Mouse (Mus musculus) spleen, embryonic (tissue): Measurements from ENCODE around the gene Tekt4.

Experiments used
- CTCF ChIA-PET: fragments of 350-600 bp; sonication (Branson Sonifier 250); formaldehyde crosslinking; loops from one replicate; lab custom pipeline; 2022; lab: Charles Lee

The Tekt4 gene

DNA sequence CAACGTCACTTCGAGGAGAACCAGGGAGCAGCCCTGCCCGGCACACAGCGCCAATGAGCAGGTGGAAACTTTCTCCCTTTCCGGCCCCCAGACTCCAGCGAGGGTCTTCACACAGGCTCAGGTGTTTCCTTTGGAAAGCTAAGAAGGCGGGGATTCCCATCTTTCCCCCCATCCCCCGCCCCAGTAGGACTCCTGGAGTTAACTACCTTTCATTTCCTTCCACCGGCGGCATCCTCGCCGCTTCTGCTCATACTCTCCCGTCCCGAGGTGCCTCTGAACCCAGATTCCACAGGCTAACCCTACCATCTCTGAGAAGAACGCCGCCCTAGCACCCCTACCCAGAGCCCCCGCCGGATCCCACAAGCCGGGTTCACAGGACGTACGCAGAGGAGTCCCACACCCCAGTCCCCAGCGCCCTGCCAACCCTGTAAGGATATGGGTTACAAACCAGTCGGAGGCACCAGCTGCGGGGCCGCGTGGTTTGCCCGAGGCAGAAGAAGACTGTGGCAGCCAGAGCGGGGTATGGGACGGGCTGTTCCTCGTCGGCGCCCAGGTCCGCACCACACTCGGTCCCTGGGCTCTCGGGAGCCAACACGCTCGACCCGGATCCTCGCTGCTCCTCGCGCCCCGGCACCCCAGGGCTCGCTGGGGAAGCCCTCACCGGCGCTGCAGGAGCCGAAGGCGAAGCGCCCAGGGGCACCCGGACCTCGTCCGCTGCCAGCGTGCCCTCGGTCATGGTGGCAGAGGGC is 21.8 kb upstream of the Tekt4 start:
- CTCF ChIA-PET, result no interaction called here

DNA sequence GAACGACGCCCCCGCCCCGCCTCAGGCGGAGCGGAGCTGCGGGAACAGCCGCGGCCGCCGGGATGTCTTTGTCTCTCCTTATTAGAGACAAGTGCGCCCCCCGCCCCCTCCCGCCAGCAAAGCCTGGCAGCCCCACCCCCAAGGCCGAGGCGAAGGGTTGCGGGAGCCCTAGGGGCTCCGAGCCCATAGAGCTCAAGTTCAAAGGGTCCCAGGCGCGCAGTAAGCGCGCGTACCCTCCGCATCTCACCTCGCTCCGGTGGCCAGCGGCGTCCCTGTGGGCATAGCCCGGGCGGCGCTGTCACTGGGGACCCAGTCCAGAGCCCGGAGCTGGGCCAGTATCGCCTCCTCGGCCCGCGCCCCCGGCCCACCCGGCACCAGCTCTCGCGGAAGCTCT is 21.2 kb upstream of the Tekt4 start:
- CTCF ChIA-PET, result interaction anchor here (0.7 kb wide), 1 partner anchor 50 kb away, joined by 3 read pairs; no protein-coding TSS in a partner anchor

DNA sequence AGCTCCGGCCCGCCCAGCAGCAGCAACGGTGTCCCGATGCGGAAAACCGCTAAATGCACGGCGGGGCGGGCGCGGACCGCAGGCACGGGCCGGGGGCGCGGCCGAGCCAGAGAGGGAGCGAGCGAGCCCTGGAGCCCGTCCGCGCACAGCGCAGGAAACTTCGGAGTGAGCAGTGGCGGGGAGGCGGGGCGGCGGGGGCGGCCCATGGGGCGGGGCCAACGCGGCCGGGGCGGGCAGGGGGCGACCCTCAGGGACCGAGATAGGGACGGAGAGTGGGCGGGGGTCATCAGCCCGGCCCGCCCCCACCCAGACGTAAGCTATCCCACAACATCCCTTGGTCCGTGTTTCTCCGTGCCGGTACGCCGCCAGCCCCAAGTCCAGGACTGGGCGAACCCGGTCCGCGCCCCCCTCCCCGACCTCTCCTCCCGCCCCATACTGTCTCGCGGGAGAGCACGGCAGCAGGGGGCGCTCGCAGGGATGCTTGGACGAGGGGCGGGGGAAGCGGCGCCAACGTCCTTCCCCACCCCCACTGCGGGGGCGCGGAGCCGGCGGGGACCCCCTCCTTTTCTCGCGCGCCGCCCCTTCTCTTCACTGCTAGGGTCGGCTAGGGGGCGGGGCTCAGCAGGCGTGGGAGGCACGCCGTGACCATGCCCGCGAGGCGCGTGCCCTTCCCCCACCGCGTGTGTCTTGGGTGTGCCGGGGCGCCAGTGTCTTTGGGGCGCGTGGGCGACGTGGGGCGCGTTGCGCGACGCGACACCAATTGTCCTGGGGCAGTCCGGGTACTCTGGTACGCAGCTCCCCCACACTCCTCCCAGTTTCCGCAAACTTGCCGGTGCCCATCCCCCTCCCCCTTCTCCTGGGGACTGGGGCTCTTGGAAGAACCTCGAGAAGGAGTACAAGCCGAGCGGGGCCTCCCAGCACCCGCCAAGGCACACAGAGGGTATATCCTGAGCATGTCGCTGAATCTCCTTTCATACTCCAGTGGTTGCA is 20.5 kb upstream of the Tekt4 start, which contains the start of gene Cacna1h:
TSS of gene Cacna1h (minus strand) at position 167 of the 990 bp plus-strand sequence.
- CTCF ChIA-PET, result interaction anchor here (0.7 kb wide), 1 partner anchor 51 kb away, joined by 3 read pairs; no protein-coding TSS in a partner anchor

DNA sequence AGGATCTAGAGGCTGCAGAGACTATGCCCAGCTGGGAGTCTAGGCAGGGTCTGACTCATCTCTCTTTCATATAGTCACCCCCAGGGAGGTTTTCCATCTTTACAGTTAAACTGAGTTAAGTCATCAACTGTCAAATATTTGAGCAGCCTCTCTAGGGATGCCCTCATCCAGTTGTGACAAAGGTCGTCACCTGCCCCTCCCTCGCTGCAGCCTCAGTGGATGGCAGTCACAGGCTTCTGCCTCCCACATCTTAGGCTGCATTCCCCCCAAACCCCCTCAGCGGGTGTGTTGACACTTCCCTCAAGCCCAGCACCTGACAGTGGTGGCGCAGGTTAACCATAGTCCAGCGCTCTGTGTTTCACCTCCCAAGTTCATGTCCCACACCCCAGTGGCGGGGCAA is 13.0 kb upstream of the Tekt4 start:
- CTCF ChIA-PET, result no interaction called here

DNA sequence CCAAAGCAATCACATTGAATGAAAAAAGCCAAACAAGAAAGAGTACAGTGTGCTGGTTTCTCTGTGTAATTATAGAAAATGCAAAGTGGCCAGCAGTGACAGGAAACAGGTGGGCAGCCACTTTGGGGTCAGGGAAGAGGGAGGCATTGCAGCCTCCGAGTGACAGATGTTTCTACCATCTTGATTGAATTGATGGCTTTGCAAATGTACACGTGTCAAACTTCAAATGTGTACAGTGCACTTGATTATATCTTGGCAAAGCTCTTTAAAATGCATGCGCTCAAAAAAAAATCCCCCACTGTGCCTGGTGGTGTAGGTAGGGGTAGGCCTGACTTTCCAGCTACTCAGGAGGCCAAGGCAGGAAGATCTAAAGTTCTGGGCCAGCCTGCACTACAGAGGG is 11.5 kb upstream of the Tekt4 start:
- CTCF ChIA-PET, result no interaction called here

DNA sequence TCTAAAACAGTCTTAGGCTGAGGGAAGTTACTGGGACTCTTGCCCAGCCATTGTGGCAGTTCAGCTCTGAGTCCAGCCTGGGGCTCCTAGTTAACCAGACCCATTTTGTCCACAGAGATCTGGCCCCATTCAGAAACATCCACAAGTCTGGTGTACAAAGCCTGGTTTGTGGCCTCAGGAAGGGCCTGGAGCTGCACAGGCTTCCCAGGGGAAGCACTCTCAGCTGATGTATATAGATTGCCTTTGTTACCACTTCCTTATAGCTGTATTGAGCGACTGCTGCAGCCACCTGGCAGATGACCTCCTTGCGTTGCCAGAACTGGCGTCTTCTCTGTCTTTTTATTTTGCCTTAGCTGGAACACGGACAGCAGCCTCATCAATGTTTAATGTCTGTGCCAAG is 9.3 kb upstream of the Tekt4 start:
- CTCF ChIA-PET, result no interaction called here

DNA sequence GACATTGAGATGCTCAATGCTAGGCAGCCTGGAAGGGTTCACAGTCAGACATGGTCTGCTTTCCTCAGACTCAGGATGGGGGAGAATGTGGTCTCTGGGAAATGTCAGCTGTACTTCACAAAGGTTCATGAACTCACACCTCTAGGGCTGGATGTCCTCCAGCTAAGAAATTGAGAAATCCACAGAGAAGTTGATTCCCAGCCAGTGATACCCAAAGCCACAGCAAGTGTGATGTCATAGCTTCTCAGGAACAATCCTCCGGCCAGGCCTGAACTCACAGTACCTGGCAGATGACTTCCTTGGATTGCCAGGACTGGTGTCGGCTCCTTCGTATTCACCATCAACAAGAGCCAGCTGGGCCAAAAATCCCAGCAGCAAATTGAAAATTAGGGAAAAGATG is 8.6 kb upstream of the Tekt4 start:
- CTCF ChIA-PET, result no interaction called here

DNA sequence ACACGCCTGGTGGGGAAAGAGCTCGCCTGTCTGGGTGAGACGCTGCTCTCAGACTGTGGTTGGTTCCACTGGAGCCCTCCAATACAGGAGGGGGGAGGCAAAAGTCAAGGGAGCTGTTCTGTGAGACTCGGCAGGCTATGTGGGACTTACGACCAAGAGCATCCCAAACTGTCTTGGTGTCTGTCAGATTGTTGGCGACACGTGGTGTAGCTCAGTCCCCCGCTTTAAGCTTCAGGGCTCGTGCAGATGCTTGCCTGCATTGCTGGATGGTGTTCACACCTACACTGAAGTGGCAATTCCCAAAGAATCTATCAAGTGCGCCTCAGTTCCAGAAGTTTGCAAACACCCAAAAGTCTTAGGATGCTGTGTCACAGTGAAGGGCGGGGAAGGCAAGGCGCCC is 6.5 kb upstream of the Tekt4 start:
- CTCF ChIA-PET, result no interaction called here

DNA sequence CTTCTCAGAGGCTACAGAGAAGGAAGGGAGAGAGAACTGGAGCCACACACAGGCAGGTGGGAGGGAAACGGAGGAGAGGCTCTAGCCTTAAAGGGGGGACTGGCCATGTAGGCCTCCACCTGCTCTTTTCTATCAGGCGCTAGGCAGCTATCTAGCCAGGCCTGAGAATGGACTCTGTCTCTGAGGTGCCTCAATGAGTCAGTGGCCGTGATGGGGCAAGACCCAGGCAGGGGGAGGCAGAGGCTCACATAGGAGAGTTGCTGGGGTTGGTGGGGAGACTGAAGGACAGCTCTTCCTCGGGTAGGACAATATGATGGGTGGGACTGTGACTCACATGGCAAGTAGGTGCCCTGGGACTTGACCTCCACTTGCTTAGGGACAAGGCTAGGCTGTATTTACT is 4.1 kb upstream of the Tekt4 start:
- CTCF ChIA-PET, result no interaction called here

DNA sequence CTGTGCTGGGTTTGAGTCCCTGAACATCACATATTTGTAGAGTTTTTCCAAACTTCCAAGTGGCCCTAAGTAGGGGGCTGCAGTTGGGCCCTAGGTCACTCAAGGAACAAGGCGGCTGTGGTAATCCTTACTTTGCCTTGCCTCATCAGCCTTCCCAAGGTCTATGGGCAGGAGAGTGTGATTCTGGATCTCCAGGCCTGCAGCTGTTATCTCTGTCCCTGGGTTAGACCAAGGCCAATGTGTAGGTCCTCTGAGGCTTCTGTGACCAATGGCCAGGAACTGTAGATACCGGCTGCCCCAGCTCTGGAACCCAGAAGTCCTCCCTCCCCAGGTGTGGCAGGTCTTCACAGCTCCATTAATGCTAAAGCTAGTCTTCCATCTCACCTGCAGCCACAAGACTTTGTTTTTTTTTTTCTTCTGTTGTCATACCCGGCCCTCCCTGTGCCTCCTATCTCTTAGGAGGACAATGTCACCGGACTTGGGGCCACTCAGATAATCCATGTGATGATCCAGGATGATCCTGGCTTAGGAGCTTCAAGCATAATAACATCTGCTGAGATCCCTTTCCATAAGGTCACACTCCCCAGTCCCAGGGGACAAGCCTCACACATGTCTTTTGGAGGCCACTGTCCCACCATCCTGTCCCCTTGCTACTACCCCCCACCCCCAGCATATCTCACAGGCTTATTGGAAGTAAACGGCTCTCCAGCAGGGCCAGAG is 2.0 kb upstream of the Tekt4 start:
- CTCF ChIA-PET, result no interaction called here

DNA sequence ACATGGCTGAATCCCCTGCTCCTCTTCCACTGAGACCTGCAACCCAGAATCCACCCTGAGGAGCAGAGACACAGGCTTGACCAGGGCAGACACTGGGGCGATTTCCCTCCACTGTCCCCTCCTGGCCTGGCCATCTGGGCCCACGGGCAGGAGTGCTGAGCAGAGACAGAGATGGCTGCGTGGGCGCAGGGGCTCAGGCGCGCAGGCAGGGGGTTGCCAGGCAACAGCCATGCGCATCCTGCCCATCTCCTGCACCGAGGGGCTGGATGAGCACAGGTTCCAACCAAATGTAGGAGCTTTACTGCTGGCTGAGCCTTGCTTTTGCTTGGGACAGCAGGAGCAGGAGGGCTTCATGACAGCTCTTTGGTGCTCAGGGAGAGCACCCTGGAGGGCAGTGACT is 2.1 kb downstream of the Tekt4 start:
- CTCF ChIA-PET, result no interaction called here

DNA sequence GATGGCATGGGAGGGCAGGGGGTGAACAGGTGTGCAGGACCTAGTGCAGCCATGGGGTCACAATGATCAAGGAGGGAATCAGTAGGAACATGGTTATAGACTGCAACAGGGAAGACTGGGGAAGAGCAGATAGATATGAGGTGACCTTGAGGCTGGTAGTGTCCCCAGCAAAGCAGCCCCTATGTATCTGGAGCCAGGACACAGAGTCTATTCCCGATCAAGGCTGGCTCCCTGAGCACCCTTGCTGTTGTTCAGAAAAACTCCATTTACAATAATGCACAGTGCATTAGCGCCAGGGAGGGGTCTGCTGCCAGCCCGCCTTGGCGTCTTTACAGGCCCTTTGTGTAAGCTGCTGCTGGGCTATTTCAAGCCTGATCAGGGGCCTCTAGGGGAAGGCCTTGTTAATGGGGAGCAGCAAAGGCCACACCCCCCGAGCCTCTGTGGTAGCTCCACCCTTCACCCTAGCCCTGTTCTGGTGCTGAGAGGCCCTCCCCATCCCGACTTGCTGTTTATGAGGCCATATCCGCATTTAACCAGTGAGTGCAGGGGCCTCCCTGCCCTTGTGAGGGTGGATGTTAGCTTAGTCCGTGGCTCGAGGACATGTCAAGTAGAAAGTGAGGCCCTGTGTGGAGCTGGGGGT is 7.9 kb downstream of the Tekt4 start:
- CTCF ChIA-PET, result no interaction called here

DNA sequence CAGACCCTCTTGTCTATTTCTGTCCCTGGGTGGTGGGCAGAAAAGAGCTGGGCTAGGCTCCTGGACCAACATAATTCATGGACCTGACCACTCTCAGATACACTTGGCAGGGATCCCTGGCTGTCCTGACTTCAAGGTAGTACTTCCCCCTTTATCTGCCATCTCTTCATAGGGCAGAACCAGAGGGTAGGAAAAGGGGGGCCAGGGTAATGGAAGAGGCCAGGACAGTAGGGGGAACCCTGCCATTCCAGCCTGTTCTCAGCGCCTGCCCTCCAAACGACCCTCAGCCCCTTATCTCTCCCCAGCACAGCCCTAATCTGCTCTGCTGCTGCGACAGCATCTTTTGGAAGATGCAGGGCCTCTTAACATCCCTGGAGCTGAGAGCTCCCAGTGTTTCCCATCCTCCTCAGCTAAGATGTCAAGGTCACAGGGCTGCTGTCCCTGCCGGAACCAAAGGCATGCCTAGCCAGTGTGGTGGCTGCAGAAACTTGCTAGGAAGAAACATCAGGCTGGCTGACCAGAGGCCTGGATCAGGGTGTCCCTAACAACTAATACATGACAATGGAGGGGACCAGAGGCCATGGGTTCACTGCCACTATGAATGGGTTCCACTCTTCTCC is 9.0 kb downstream of the Tekt4 start:
- CTCF ChIA-PET, result no interaction called here

DNA sequence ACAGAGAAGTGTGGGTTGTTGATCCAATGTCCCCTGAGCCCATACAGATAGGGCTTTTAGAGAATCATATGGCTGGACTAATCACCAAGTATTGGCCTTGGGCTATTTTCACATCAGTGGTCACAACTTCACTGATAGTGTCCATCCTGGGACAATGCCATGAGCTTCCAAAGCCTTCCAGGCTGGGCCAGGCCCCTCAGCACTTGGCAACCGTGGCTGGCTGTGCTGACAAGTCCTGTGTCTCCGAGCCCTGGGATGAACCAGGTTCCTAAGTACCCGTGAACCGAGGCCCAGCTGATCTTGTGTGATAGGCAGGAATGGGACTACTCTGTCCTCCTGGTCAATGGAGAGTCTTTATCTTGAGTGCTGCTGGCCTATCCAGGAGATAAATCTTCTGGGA is 9.7 kb downstream of the Tekt4 start:
- CTCF ChIA-PET, result interaction anchor here (0.7 kb wide), 1 partner anchor 258 kb away, joined by 7 read pairs; no protein-coding TSS in a partner anchor

DNA sequence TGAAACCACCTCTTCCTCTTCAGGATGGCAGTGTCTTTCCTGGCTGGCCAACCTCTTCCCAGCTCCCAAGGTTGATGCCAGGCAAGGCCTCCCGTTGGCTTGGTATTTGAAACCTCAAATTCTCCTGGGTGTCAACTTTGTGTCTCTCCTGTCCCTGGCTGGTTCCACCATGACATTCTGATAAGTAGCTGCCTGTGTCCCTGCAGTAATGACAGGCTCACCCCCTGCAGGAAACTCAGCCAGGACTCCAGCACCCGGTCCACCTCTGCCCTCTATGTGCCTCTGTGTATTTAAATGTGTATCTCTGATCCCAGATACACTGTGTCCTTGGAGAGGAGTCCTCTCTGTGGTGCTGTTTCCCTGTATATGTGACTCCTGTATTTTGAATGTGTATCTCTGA is 11.8 kb downstream of the Tekt4 start:
- CTCF ChIA-PET, result no interaction called here

DNA sequence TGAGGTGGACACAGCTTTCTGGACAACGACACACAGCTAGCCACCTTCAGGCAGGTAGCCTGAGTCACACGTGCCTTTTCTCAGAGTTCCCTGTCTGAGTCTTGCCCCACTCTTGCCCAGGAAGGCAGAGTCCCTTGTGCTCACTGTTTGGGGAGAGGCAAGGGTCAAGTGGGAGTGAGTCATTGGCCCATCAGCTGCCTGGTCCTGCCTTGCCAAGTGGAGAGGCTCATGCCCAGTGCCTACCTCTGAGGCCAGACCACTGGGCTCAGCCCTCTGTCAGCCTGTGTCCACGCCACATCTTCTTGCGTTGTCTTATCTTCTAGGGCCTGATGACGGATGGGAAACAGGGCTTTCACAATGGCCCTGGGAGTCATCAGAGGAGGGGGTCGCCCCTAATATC is 13.4 kb downstream of the Tekt4 start:
- CTCF ChIA-PET, result no interaction called here

DNA sequence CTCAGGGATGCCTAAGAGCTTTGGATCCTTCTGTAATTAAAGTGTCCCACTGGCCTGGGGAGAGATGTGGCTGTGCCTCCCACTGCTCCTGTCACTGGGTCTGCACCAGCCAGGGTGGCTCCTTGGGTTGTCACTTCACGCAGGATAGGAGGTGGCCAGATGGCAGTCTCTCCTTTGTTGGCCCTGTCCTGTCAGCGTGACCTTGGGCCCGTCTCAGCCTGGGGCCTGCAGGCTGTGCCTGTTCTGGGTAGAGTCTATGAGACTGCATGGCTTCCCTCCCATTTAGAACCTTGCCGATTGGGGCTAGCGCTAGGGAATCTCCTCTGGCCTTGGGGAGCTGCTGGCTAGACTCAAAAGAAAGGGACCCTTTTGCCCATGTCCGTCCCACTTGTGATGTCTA is 13.9 kb downstream of the Tekt4 start:
- CTCF ChIA-PET, result interaction anchor here (0.6 kb wide), 1 partner anchor 503 kb away, joined by 3 read pairs; no protein-coding TSS in a partner anchor

DNA sequence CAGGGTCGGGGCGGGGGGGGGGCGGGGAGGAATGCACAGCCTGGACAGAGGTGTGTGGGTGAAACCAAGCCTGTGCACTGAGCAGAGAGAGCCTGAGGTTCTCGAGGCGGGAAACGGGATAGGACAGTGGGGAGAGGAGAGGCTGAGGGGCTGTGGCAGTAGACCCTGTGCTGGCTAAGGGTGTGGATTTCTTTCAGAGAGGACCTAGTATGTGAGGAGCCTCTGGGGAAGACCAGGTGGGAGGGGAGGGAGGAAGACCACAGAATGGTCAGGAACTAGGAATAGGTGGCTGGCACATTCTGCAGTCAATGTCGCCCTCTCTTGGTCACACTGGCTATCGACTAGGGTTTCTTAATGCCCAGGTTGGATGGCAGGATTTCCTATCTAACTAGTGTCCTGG is 15.4 kb downstream of the Tekt4 start:
- CTCF ChIA-PET, result no interaction called here

DNA sequence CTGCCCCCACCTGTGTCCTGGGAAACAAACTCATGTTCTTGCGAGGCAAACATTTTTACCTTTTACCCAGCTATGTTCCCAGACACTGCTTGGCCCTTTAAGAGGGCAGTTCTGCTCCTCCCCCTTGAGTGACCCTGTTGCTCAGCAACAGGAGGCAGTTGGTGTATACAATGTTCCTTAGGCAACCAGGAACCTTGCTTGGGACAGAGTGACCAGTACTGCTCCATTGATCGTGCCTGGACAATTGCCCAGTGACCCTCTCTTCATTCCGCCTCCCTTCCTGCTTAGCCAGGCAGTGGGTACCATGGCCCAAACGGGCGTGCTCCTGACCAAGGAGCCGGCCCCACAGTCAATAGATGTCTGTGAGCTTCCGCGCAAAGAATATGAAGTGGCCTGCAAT is 17.0 kb downstream of the Tekt4 start:
- CTCF ChIA-PET, result interaction anchor here (1.3 kb wide), 1 partner anchor 73 kb away, joined by 5 read pairs; no protein-coding TSS in a partner anchor

DNA sequence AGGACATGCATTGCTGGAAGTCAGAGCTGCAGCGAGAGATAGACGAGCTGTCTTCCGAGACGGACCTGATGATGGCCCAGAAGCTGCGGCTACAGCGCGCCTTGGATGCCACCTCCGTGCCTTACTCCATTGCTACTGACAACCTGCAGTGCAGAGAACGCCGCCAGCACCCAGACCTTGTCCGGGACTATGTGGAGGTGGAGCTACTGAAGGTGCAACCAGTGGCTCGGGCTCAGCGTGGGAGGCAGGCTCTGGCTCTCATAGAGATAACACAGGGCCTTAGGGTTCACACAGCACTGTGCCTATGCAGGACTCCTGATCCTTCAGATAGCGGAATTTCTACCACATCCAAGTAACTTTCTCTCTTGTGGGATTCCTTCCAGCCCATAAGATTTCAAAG is 17.6 kb downstream of the Tekt4 start:
- CTCF ChIA-PET, result interaction anchor here (0.6 to 1.3 kb wide), 2 partner anchors 74 to 242 kb away, joined by 3 to 5 read pairs; no protein-coding TSS in a partner anchor
